Mouse (Mus musculus) thymus, postnatal 10 days (tissue): Measurements from ENCODE around the gene Vps13a.

Experiments
- DNase-seq, 2 experiments: peaks; one replicate each; pipeline ENCODE4 v3.0.0; 2021; ENCODE audit warnings: low spot score in 2 of 2

Gene Vps13a

GRCm38 (mm10) chr19:16579656-16580260 lies 201.0 kb downstream of the Vps13a start:
- DNase-seq, result no peak

- no peak for DNase-seq
Measured at GRCm38 (mm10) chr19:16576790-16577189, 203.9 kb downstream of the Vps13a start.
